Mouse (Mus musculus): ENCODE measurements around the gene Oas1g.
"Not testable (repeated sequence)": the region's sequence is repeated elsewhere in the genome, so short reads cannot be mapped to it uniquely, and the experiment has no call there.

Gene Oas1g

GRCm38 (mm10) chr5:120887413-120887812, at the start of gene Oas1g:
TSS of gene Oas1g (minus strand) at chr5:120887613.
- peak; percentile 60 for DNase-seq (ENCODE audit: low read depth, low spot score)

DNA sequence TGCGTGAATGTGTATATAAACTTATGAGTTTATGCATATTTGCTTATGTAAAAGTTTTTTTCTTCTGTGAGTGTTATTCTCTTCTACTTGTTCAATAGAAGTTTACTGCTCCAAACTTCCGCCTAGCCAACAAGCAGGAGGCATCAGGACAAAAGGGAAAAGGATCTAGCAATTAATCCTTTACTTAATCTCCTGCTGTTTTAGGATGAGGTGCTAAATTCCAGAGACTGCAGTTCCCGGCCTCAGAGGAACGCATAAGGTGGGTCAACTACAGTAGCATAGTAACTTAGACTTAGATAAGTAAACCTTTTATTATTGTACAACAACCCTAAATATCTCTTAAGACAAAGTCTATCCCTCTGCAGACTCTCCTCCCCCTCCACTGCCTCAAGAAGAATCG, 46.6 kb upstream of the Oas1g start:
- peak; percentile 75 for DNase-seq (ENCODE audit: low read depth, low spot score)

- DNase-seq (ENCODE audit: low read depth, low spot score) = no peak
Measured at GRCm38 (mm10) chr5:120927036-120927435, 39.6 kb upstream of the Oas1g start.

DNA sequence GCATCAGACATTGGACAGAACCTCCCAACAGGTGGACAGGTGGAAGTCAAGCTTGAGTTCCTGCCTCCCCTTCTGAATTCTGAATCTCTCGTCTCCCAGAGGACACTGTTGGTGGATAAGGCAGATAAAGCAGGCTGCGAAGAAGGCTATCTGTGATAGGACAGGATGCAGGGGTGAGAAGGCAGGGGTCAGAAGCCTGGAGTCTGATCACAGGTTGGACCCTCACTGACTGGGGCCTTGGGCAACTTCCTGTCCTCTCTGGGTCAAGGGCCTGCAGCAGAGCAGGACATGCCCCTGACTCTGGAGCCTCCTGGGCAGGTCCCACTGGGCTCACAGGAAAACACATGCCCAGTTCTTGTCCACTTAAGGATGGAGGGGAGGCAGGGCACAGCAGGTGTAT, 38.9 kb upstream of the Oas1g start:
- DNase-seq (ENCODE audit: low read depth, low spot score) = not testable (repeated sequence)

DNA sequence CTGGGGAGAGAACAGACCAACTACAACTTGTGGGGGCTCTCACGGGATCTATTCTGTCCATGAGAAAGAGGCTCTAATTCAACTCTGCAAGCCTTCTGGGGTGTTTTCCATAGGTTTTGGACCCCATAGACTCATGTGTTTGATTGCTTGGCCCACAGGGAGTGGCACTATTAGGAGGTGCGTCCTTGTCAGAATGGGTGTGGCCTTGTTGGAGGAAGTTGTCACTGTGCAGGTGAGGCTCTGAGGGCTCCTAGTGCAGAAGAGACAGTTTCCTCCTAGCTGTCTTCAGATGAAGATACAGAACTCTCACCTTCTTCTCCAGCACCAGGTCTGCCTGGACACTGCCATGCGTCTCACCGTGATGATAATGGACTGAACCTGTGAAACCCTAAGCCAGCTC, 37.1 kb upstream of the Oas1g start:
- not testable (repeated sequence) for DNase-seq (ENCODE audit: low read depth, low spot score)

GRCm38 (mm10) chr5:120923969-120924368, 36.6 kb upstream of the Oas1g start:
- DNase-seq (ENCODE audit: low read depth, low spot score) = no peak

GRCm38 (mm10) chr5:120920296-120920695, 32.9 kb upstream of the Oas1g start:
- DNase-seq (ENCODE audit: low read depth, low spot score) = no peak

- DNase-seq (ENCODE audit: low read depth, low spot score) = not testable (repeated sequence)
Measured at GRCm38 (mm10) chr5:120919156-120919935, 31.9 kb upstream of the Oas1g start.

GRCm38 (mm10) chr5:120914204-120914603, 26.8 kb upstream of the Oas1g start, which contains the start of gene Oas1d:
TSS of gene Oas1d (plus strand) at chr5:120914536.
- DNase-seq (ENCODE audit: low read depth, low spot score) = not testable (repeated sequence)

DNA sequence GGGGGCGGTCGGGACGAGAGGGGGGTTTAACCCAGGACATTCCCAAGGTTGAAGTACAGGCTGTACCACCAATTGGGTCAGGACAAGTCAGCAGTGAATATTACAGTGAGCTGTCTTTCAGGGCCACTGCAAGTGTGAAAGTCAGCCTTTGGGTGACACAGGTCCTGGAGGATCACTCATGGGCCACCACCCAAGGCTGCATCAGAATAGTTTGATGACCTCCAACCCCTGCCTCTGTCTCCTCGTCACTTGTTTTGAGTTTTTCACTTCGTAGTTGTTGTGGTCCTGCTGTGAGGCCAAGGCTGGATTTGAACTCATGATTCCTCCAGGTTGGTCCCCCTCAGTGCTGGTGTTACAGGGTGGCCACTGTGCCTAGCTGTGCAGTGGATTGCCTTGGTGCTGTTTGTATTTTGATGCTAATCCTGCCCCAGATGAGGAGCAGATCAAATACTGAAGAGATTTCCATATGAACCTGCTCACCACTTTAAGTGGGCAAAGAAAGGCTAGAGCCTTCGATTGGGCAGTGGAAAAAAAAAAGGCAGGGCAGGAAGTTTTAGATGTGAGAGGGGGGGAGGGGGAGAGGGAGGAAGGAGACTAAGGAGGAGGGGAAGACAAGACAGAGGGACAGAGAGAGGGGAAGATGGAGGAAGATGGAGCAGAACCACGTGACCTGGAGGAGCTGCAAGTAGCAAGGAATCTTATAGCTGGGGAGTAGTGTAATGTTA, 20.9 kb upstream of the Oas1g start:
- DNase-seq (ENCODE audit: low read depth, low spot score) = peak; percentile 77

DNA sequence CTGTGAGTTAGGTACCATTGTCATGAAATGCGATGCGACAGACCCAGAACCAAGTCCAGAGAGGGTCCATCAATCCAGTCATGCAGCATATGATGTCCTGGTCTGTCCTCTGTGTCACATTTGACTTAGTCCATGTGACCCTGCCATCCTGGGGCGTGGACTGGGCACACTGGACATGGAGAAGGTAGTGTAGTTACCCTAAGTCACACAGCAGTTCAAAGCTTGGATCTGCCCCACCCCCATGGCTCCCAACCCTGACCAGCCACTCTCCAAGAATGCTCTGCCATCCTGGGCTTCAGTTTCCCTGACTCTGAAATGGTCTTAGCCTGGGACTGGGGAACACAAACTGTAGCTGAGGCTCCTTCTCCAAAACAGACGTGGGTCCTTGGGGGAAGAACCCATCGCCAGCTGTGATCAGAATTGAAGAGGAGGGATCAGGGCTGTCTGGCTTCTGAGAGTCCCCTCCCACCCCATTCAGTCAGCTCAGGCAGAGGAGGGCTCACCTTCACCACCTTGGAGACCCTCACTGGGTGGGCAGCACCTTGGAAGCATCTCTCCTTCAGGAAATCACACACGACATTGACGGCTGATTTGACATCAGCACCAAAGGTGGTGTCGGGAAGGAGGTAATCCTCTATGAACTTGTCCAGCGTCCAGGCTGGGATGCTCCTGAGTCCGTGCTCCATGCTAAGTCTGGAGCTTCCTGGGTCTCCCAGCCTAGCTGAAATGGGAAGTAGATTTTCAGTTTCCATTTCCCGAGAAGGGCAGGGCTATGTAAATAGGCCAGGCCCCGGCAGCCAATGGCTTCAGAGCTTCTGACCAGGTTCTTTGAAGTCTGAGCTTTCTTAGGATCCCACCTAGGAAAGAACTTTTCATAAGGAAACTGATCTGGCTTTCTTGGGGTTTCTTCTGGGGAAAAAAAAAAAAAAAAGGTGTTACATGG, 19.6 kb upstream of the Oas1g start, which contains the start of gene Oas1a:
Gene Oas1a (minus strand): TSS at position 731 of the 943 bp plus-strand sequence.
- DNase-seq (ENCODE audit: low read depth, low spot score) = peak; percentile 82

DNA sequence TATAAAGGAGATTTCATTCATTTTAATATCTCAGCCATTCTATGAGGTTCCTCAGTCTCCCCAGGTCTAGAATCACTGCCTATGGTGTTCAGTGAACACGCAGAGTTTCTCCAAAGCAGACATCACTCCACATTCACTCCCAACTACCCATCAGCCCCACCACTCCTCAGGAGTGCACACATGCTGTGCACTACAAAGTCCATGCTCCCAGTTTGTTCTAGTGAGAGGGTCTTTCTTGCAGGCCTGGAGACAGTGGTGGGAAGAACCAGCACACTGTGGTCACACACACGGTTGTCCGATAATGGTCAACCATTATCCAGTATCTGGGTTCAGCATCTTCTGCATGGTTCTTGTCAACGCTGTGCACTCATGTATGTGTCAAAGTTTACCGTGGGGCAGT, 14.6 kb upstream of the Oas1g start:
- DNase-seq (ENCODE audit: low read depth, low spot score) = no peak

GRCm38 (mm10) chr5:120900666-120901065, 13.3 kb upstream of the Oas1g start:
- no peak for DNase-seq (ENCODE audit: low read depth, low spot score)

- no peak for DNase-seq (ENCODE audit: low read depth, low spot score)
Measured at GRCm38 (mm10) chr5:120898726-120899125, 11.3 kb upstream of the Oas1g start.

DNA sequence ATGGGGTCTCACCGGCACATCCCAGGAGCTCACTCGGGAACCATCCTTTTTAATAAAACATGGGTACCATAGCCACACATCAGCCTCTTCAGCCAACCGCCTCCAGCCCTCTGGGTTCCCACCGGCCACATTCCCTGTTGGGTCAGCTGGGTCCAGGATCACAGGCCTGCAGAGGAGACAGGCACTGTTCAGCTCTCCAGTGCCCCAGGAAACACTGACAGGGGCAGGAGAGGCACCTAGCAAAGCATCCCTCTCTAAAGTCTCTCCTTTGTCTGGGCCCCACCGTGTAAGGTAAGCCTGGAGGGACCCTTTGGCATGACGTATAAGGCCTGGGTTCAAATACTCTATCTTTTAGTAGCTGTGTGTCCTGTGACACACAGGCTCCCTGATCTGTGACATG, 10.9 kb upstream of the Oas1g start:
- DNase-seq (ENCODE audit: low read depth, low spot score) = no peak

DNA sequence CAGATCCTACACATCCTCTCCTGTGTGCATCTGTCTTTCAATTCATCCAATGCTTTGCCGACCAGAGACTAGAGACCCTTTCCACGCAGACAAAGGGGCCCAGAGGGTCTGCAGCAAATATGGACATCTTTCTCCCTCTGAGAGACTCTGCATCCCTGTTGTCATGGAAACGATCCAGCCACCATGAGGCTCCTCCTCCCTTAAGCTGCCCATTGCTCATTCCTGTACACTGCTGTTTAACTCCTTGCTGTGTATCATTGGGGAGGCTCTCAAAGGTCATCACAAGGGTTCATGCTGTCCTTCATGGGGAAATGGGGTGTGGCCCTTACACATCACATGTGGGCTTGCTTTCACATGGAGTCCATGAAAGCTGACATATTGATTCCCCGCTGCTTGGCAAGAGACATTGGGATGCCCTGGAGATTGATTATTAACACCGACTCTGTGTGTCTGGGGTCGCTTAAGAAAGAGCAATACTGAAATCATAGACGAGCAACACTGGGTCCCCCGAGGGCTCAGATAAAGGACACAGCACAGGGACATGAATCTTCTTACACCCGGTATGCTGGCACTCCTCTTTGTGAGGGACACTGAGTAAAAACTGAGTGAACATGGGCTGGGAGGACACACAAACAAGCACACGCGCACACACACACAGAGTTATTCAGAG, 8.0 kb upstream of the Oas1g start:
- DNase-seq (ENCODE audit: low read depth, low spot score) = peak; percentile 91

GRCm38 (mm10) chr5:120894692-120895091, 7.3 kb upstream of the Oas1g start:
- DNase-seq (ENCODE audit: low read depth, low spot score) = peak; percentile 93

- not testable (repeated sequence) for DNase-seq (ENCODE audit: low read depth, low spot score)
Measured at GRCm38 (mm10) chr5:120893866-120894265, 6.5 kb upstream of the Oas1g start.

DNA sequence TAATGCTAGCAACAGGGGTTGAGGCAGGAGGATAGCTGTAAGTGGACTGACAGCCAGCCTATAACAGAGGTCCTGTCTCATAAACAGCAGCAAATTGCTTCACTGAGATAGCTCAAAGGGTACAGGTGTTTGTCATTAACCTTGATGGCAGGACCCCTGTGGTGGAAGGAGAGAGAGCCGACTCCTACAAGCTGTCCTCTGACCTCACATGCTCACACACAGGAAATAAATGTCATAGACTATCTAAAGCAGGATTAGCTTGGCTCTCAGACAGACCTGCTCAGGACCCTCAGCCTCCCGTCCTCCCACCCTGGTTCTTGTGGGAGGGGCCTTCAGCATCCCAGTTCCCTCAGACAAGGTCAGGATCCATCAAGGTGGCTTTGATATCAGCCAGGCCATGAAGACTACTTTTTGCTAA, 4.8 kb upstream of the Oas1g start:
- peak; percentile 65 for DNase-seq (ENCODE audit: low read depth, low spot score)

DNA sequence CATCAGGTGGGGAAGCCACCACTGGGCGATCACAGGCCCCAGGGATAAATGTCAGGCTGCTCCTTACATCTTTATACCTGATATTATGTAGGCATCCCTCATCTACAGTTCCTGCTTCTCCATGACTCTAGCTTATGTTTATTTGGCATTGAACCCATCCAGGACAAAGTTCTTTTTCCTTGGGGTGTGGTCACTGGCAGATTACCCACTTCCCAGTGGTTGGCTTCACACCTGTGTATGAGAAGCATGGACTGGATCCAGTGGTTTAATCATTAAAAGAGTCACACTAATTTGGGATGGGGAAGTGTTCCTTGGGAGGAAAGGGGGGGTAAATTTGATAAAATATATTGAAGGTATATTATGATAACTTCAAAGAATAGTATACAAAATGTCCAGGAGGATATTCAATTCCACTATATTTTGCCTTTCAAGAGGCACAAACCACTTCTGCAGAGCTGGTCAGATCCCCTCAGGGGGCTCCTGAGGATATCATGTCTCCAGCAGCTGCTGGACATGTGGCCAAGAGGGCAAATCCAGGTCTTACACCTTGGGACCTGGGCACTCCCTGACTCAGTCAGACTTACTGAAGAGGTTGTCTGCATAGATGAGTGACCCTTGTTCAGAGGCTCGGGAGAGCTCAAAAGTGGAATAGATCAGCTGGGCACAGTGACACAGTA, 4.3 kb upstream of the Oas1g start:
- DNase-seq (ENCODE audit: low read depth, low spot score) = not testable (repeated sequence)
